Mouse (Mus musculus) thymus, adult 2 months (tissue): ENCODE measurements around the gene Zbtb9. TPM values are rescaled to one million over a fixed set of nuclear protein-coding genes. Genes with fewer than 3 reads are reported as not detected.

Experiments
- DNase-seq: peaks from one replicate; pipeline ENCODE4 v3.0.0; 2021
- H3K27ac ChIP-seq: fragments of 200-500 bp; 2 replicates; pipeline ENCODE4 v1.5.1; 2012; ENCODE audit warnings: low read length, control low read depth; ENCODE audit not compliant: control insufficient read depth, insufficient read depth
- H3K27me3 ChIP-seq: fragments of 200-500 bp; 2 replicates; pipeline ENCODE4 v1.6.1; 2012; ENCODE audit warnings: mild to moderate bottlenecking, low read length, moderate library complexity, mixed read lengths; ENCODE audit not compliant: control insufficient read depth, insufficient read depth
- H3K36me3 ChIP-seq: fragments of 200-500 bp; 2 replicates; pipeline ENCODE4 v1.6.1; 2012; ENCODE audit warnings: mild to moderate bottlenecking, low read length, moderate library complexity; ENCODE audit not compliant: control insufficient read depth, insufficient read depth
- H3K4me1 ChIP-seq: fragments of 200-500 bp; replicated peaks from 2 replicates; pipeline ENCODE4 v1.6.1; 2012; ENCODE audit warnings: low read length; ENCODE audit not compliant: control insufficient read depth, insufficient read depth
- H3K4me3 ChIP-seq: fragments of 200-500 bp; 2 replicates; pipeline ENCODE4 v1.5.1; 2012; ENCODE audit warnings: mild to moderate bottlenecking, low read length, control low read depth, moderate library complexity; ENCODE audit not compliant: control insufficient read depth, insufficient read depth
- CTCF ChIP-seq: fragments of 200-500 bp; IDR thresholded peaks from 2 replicates; pipeline ENCODE4 v1.5.1; 2012; ENCODE audit warnings: mild to moderate bottlenecking, control low read depth, low read length, moderate library complexity, borderline replicate concordance; ENCODE audit not compliant: control insufficient read depth, poor library complexity, insufficient read depth; ENCODE audit errors: extremely low read depth
- POLR2A ChIP-seq: fragments of 200-500 bp; IDR thresholded peaks from 2 replicates; pipeline ENCODE4 v1.6.1; 2012; ENCODE audit warnings: mild to moderate bottlenecking, low read length, control low read depth, moderate library complexity; ENCODE audit not compliant: control insufficient read depth, poor library complexity, insufficient read depth; ENCODE audit errors: extremely low read depth
- WGBS: fragments of 180-500 bp; shearing (Covaris S2); methylation state at CpG from one replicate; pipeline ENCODE4 v1.1.7; 2018; 5-methylcytosine and 5-hydroxymethylcytosine counted together
- polyA plus RNA-seq: library from polyadenylated mRNA; depleted of rRNA; stranded (reverse); fragments of >200 nt; gene quantifications from 2 replicates; pipeline ENCODE4 v1.2.3, GENCODE M21; 2012

The Zbtb9 gene
- polyA plus RNA-seq, 1 experiment: 54.6 TPM

DNA sequence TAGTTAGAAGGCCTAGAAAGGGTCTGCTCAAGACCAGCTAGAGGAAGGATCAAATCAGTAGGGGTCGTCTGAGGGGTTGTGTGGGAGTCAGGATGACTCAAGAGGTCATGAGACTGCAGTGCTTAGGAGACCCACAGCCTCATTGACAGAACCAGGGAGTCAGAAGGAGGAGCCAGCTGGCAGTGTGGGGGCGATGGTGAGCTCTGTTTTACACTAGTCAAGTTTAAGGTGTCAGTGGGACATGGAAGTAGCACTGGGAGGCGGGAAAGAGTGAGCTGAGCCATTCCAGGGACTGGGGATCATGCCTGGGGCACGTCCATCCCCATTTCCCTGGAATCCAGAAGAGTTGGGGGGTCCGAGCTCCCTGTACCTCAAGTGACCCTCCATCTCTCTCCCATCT, 14.1 kb upstream of the Zbtb9 start:
- H3K4me1 ChIP-seq: no peaks in the 10 kb centered on the region
- no peaks in the 10 kb centered on the region for H3K27me3 ChIP-seq
- H3K27ac ChIP-seq: no peak overlapping the region
- DNase-seq: no peak
- TF ChIP-seq CTCF (no peak), POLR2A (no peak)
- H3K36me3 ChIP-seq: no peaks in the 10 kb centered on the region
- no peak overlapping the region for H3K4me3 ChIP-seq
- WGBS: 82% methylated on average over 5 of the region's 5 CpGs

DNA sequence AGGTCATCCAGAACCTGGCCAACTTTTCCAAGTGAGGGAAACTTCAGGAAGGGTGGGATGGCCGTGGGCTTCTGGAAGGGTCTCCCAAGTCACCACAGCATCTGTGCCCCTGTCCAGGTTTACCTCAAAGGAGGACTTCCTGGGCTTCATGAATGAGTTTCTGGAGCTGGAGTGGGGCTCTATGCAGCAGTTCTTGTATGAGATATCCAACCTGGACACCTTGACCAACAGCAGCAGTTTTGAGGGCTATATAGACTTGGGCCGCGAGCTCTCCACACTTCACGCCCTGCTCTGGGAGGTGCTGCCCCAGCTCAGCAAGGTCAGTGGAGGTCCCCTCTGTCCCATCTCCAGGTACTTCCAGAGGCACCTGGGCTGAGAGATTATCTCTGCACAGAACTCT, 13.2 kb upstream of the Zbtb9 start:
- WGBS: 98% methylated on average over 4 of the region's 4 CpGs
- Histone ChIP-seq H3K27ac (no peak overlapping the region), H3K4me1 (no peaks in the 10 kb centered on the region), H3K36me3 (no peaks in the 10 kb centered on the region), H3K27me3 (no peaks in the 10 kb centered on the region), H3K4me3 (no peak overlapping the region)
- DNase-seq: no peak
- no peak for TF ChIP-seq POLR2A
- TF ChIP-seq CTCF: no peak

DNA sequence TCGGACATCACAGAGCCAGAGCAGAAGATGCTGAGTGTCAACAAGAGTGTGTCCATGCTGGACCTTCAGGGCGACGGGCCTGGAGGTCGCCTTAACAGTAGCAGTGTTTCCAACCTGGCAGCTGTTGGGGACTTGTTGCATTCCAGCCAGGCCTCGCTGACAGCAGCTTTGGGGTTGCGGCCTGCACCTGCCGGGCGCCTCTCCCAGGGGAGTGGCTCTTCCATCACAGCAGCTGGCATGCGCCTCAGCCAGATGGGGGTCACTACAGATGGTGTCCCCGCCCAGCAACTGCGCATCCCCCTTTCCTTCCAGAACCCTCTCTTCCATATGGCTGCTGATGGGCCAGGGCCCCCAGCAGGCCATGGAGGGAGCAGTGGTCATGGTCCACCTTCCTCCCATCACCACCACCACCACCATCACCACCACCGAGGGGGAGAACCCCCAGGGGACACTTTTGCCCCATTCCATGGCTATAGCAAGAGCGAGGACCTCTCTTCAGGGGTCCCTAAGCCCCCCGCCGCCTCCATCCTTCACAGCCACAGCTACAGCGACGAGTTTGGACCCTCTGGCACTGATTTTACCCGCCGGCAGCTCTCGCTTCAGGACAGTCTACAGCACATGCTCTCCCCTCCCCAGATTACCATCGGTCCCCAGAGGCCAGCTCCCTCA, 11.3 kb upstream of the Zbtb9 start:
- DNase-seq: no peak
- no peaks in the 10 kb centered on the region for H3K4me1 ChIP-seq
- TF ChIP-seq POLR2A (no peak), CTCF (no peak)
- H3K27ac ChIP-seq: no peak overlapping the region
- H3K27me3 ChIP-seq: no peaks in the 10 kb centered on the region
- no peaks in the 10 kb centered on the region for H3K36me3 ChIP-seq
- WGBS: 96% methylated on average over 21 of the region's 21 CpGs
- H3K4me3 ChIP-seq: no peak overlapping the region

DNA sequence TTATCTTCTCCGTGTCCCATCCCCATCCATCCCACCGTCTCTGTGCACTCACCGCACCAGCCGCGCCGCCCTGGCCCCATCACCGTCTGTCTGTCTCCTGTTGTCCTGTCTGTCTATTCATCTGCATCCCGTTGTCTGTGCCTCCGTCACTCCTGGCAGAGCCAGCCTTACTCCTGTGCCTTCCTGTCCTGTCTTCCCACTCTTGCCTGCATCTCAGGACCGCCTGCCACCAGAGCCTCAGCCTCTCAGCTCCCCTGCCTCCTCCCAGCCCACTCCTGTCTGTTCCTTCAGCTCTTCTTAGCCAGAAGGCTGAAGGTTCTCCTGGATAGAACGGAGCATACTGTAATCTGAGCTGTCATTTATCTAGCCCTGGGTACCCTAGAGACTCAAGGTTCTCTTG, 6.0 kb upstream of the Zbtb9 start:
- H3K4me3 ChIP-seq: no peak overlapping the region
- TF ChIP-seq POLR2A (no peak), CTCF (no peak)
- no peak for DNase-seq
- no peaks in the 10 kb centered on the region for H3K27me3 ChIP-seq
- peaks cover 11% of the 10 kb centered on the region; the same call in 1 of the 2 replicates for H3K4me1 ChIP-seq
- H3K27ac ChIP-seq: no peak overlapping the region
- no peaks in the 10 kb centered on the region for H3K36me3 ChIP-seq
- 96% methylated on average over 11 of the region's 11 CpGs for WGBS

DNA sequence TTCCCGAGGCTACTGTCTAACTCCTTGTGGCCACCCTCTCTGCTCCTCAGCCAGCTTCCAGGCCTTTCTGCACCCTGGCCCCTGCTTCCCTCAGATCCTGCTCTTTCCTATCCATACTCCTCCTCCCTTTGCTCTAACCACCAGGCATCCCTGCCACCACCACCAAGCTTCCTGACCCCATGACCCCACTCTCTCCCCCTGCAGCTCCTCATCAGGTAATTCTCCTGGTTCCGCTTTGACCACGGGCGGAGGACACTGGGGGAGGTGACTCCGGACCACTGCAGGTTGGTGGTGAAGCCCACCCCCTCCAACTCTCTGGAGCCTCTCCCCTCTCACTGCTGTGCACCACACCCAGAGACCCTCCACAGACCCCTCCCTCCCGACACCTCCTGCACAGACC, 5.5 kb upstream of the Zbtb9 start:
- 96% methylated on average over 6 of the region's 6 CpGs for WGBS
- H3K4me1 ChIP-seq: peaks cover 15% of the 10 kb centered on the region; the same call in 1 of the 2 replicates
- TF ChIP-seq CTCF (no peak), POLR2A (no peak)
- no peak overlapping the region for H3K4me3 ChIP-seq
- no peak overlapping the region for H3K27ac ChIP-seq
- H3K36me3 ChIP-seq: no peaks in the 10 kb centered on the region
- no peak for DNase-seq
- no peaks in the 10 kb centered on the region for H3K27me3 ChIP-seq

DNA sequence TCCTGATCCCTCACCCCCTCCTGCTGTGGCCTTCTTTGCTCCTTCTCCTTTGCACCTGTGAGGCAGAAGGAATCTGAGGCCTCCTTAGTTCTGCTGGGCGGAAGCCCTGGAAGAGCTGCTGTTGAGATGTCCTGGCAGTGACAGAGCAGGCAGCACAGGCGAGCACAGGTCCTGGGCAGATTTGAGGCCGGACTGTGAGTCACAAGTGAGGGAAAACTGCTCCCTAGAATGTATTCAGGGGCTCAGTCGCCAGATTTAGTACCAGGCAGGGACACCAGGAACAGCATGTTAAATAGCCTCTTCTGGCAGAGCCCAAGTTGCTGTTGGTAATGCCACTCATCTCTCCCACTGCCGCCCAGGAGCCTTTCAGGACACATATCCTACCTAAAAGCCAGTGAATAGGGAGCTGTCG, 4.8 kb upstream of the Zbtb9 start:
- H3K36me3 ChIP-seq: no peaks in the 10 kb centered on the region
- H3K27ac ChIP-seq: no peak overlapping the region
- H3K4me1 ChIP-seq: peaks cover 15% of the 10 kb centered on the region; the same call in 1 of the 2 replicates
- WGBS: 96% methylated on average over 6 of the region's 6 CpGs
- no peak overlapping the region for H3K4me3 ChIP-seq
- no peak for TF ChIP-seq POLR2A
- no peak for TF ChIP-seq CTCF
- DNase-seq: no peak
- H3K27me3 ChIP-seq: no peaks in the 10 kb centered on the region

DNA sequence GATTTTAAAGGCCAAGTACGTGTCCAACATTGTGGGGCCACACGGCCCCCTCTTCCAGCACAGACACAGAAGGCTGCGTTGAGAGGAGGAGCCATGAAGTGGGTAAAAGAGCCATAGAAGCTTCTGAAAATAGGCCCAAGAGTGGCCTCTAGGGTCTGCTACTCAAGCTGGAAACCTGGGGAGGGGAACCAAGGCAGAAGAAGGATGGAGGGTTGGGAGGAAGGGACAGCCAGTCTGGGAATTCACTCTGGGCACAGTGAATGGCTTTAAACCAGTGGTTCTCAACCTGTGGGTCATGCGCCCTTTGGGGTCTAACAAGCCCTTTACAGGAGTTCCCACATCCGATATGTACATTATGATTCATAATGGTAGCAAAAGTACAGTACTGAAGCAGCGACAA, 3.7 kb upstream of the Zbtb9 start:
- Histone ChIP-seq H3K4me3 (no peak overlapping the region), H3K27me3 (no peaks in the 10 kb centered on the region), H3K27ac (no peak overlapping the region), H3K4me1 (peaks cover 22% of the 10 kb centered on the region), H3K36me3 (no peaks in the 10 kb centered on the region)
- WGBS: 96% methylated on average over 6 of the region's 6 CpGs
- TF ChIP-seq POLR2A (no peak), CTCF (no peak)
- DNase-seq: no peak
